Mouse (Mus musculus) heart, postnatal 0 days (tissue): ENCODE data around the gene Ptgdr2.

Source experiments
- CTCF ChIP-seq: IDR thresholded peaks from 2 replicates; pipeline ENCODE4 v1.5.1; 2016; ENCODE audit warnings: antibody characterized with exemption, control low read depth, low read depth
- EP300 ChIP-seq: IDR thresholded peaks from 2 replicates; pipeline ENCODE4 v1.6.1; 2016; ENCODE audit warnings: antibody characterized with exemption, low read depth

DNA sequence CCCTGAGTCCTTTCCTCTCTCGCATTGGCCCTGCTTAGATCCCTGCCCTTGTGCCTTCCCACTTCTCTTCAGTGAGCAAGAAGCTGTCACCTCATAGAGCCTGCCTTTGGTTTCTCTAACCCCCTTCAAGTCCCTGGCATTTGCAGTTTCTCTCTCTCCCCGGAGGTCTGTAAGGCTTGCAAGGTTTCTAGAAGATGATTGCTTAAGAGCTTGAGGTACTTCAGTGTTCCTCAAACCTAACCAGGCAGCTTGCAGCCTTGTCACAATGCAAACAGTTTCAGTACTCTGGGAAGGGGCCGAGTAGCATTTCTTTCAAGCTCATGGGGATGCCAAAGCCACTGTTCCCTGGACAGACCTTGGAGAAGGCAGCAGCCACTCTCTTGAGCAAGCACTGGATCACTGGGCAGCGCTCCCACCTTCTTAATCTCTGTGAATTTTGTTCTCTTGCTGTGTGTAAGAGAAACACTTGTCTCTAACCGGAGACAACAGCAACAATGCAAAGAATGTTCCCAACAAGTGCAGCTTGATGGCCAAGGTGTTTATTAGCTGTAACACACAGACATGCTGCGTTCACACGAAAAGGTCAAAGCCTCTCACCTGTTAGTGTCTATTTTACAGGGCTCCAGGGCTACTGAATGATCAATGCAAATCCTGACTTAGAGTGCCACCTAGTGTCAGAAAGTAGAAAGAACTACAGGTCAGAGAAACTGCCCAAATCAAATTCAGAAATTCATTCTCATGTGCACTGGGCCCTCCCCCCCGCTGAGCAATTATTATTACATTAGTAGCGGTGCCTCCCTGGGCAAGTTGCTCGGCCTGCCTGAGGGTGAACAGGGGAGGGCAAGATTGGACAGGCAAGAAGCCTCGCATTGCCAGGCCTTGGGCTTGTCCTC, 22.4 kb downstream of the Ptgdr2 start:
- peak; percentile 86 for TF ChIP-seq CTCF
- no peak for TF ChIP-seq EP300
